Mouse (Mus musculus) ZHBTc4 (cell line): ENCODE measurements around the gene Enpp7.

Experiments used
- DNase-seq: peaks from one replicate; pipeline ENCODE4 v3.0.0-alpha.2; 2011; ENCODE audit warnings: low read depth, low spot score

Gene Enpp7

GRCm38 (mm10) chr11:118997182-118997581 is 9.2 kb downstream of the Enpp7 start:
- no peak for DNase-seq

- DNase-seq = peak; percentile 90
These were observed 10.7 kb downstream of the Enpp7 start for GRCm38 (mm10) chr11:118998540-118999265.

GRCm38 (mm10) chr11:118999361-118999804 is 11.4 kb downstream of the Enpp7 start:
- DNase-seq = peak; percentile 75

GRCm38 (mm10) chr11:119000877-119001276 is 12.9 kb downstream of the Enpp7 start:
- peak; percentile 76 for DNase-seq

GRCm38 (mm10) chr11:119001493-119002128 is 13.6 kb downstream of the Enpp7 start:
- DNase-seq = no peak

- DNase-seq = no peak
These were observed 17.7 kb downstream of the Enpp7 start for GRCm38 (mm10) chr11:119005547-119006275.

- peak; percentile 52 for DNase-seq
These were observed 18.5 kb downstream of the Enpp7 start for GRCm38 (mm10) chr11:119006462-119006861.

- DNase-seq = peak; percentile 85
These were observed 19.8 kb downstream of the Enpp7 start for GRCm38 (mm10) chr11:119007461-119008456.

GRCm38 (mm10) chr11:119014455-119014854 is 26.5 kb downstream of the Enpp7 start:
- DNase-seq = no peak

- no peak for DNase-seq
These were observed 29.5 kb downstream of the Enpp7 start for GRCm38 (mm10) chr11:119017506-119017905.

- no peak for DNase-seq
These were observed 33.2 kb downstream of the Enpp7 start for GRCm38 (mm10) chr11:119021180-119021579.

GRCm38 (mm10) chr11:119022068-119022894 is 34.3 kb downstream of the Enpp7 start:
- no peak for DNase-seq

GRCm38 (mm10) chr11:119022895-119023615 is 35.1 kb downstream of the Enpp7 start, which contains the start of gene Cbx2:
Cbx2 (plus strand) TSS chr11:119022962.
- peak; percentile 95 for DNase-seq

GRCm38 (mm10) chr11:119023616-119023980 is 35.6 kb downstream of the Enpp7 start:
- no peak for DNase-seq

- DNase-seq = no peak
These were observed 36.3 kb downstream of the Enpp7 start for GRCm38 (mm10) chr11:119024260-119024659.

- DNase-seq = no peak
These were observed 38.2 kb downstream of the Enpp7 start for GRCm38 (mm10) chr11:119026203-119026602.

- DNase-seq = peak; percentile 88
These were observed 46.0 kb downstream of the Enpp7 start for GRCm38 (mm10) chr11:119033874-119034558.

GRCm38 (mm10) chr11:119034635-119035034 is 46.6 kb downstream of the Enpp7 start:
- DNase-seq = peak; percentile 18

- DNase-seq = no peak
These were observed 47.2 kb downstream of the Enpp7 start for GRCm38 (mm10) chr11:119035094-119035685.
